Mouse (Mus musculus): Measurements from ENCODE around the gene Tmem171.

Gene Tmem171

GRCm38 (mm10) chr13:98691956-98692515 lies 2.6 kb downstream of the Tmem171 start:
- DNase-seq, result no peak

GRCm38 (mm10) chr13:98690886-98691285 lies 3.7 kb downstream of the Tmem171 start:
- no peak for DNase-seq

GRCm38 (mm10) chr13:98689605-98690290 lies 4.9 kb downstream of the Tmem171 start:
- no peak for DNase-seq

- no peak for DNase-seq
Measured at GRCm38 (mm10) chr13:98687931-98688330, 6.7 kb downstream of the Tmem171 start.

GRCm38 (mm10) chr13:98684144-98684900 lies 10.3 kb downstream of the Tmem171 start:
- no peak for DNase-seq

- DNase-seq, result no peak
Measured at GRCm38 (mm10) chr13:98683412-98683811, 11.2 kb downstream of the Tmem171 start.

GRCm38 (mm10) chr13:98680470-98681060 lies 14.1 kb downstream of the Tmem171 start:
- no peak for DNase-seq

GRCm38 (mm10) chr13:98679631-98680041 lies 15.0 kb downstream of the Tmem171 start:
- no peak for DNase-seq

- DNase-seq, result no peak
Measured at GRCm38 (mm10) chr13:98679230-98679629, 15.4 kb downstream of the Tmem171 start.

- no peak for DNase-seq
Measured at GRCm38 (mm10) chr13:98673922-98674321, 20.7 kb downstream of the Tmem171 start.

GRCm38 (mm10) chr13:98669296-98669695 lies 25.3 kb downstream of the Tmem171 start:
- no peak for DNase-seq

- DNase-seq, result no peak
Measured at GRCm38 (mm10) chr13:98667316-98667715, 27.3 kb downstream of the Tmem171 start.

- no peak for DNase-seq
Measured at GRCm38 (mm10) chr13:98665240-98665639, 29.4 kb downstream of the Tmem171 start.

GRCm38 (mm10) chr13:98662173-98662675 lies 32.4 kb downstream of the Tmem171 start:
- no peak for DNase-seq

GRCm38 (mm10) chr13:98656034-98656471 lies 38.6 kb downstream of the Tmem171 start:
- peak; percentile 50 for DNase-seq

- no peak for DNase-seq
Measured at GRCm38 (mm10) chr13:98655346-98655745, 39.3 kb downstream of the Tmem171 start.

GRCm38 (mm10) chr13:98654129-98654939 lies 40.3 kb downstream of the Tmem171 start:
- DNase-seq, result no peak

GRCm38 (mm10) chr13:98652194-98652593 lies 42.4 kb downstream of the Tmem171 start:
- DNase-seq, result no peak

- DNase-seq, result no peak
Measured at GRCm38 (mm10) chr13:98651228-98651977, 43.2 kb downstream of the Tmem171 start.

GRCm38 (mm10) chr13:98647775-98648568 lies 46.7 kb downstream of the Tmem171 start:
- DNase-seq, result no peak
